Mouse (Mus musculus): ENCODE data around the gene Slc4a2. TPM values are rescaled to one million over a fixed set of nuclear protein-coding genes. Genes with fewer than 3 reads are reported as not detected.
A peak's percentile ranks its signal among the peaks of the same experiment; 100 is the strongest.

Gene Slc4a2
- polyA plus RNA-seq, 1 experiment from 2014 or later = 39.7 TPM

- Histone ChIP-seq H3K27ac (peak overlapping the region; percentile 73), H3K4me3 (peak overlapping the region; percentile 37), H3K36me3 (peaks cover 97% of the 10 kb centered on the region), H3K4me1 (replicated peaks) (peaks cover 75% of the 10 kb centered on the region), H3K9me3 (no peaks in the 10 kb centered on the region), H3K27me3 (ENCODE audit: insufficient read depth, poor library complexity, severe bottlenecking) (peaks cover 34% of the 10 kb centered on the region)
- 16% methylated on average over 22 of the region's 22 CpGs for WGBS
- DNase-seq (ENCODE audit: low spot score) = no peak
These were observed 61.3 kb downstream of the Slc4a2 start for GRCm38 (mm10) chr5:24484963-24485362.

- Histone ChIP-seq H3K27ac (no peak overlapping the region), H3K36me3 (peaks cover 97% of the 10 kb centered on the region), H3K27me3 (ENCODE audit: insufficient read depth, poor library complexity, severe bottlenecking) (peaks cover 34% of the 10 kb centered on the region), H3K4me3 (no peak overlapping the region), H3K4me1 (replicated peaks) (peaks cover 64% of the 10 kb centered on the region), H3K9me3 (no peaks in the 10 kb centered on the region)
- DNase-seq (ENCODE audit: low spot score) = peak; percentile 87
- WGBS = 2% methylated on average over 8 of the region's 8 CpGs
These were observed 62.5 kb downstream of the Slc4a2 start for GRCm38 (mm10) chr5:24486097-24486496.

GRCm38 (mm10) chr5:24486738-24487137 is 63.1 kb downstream of the Slc4a2 start:
- DNase-seq (ENCODE audit: low spot score) = no peak
- Histone ChIP-seq H3K9me3 (no peaks in the 10 kb centered on the region), H3K4me1 (replicated peaks) (peaks cover 57% of the 10 kb centered on the region), H3K4me3 (no peak overlapping the region), H3K36me3 (peaks cover 97% of the 10 kb centered on the region), H3K27me3 (ENCODE audit: insufficient read depth, poor library complexity, severe bottlenecking) (peaks cover 34% of the 10 kb centered on the region), H3K27ac (no peak overlapping the region)
- WGBS = 86% methylated on average over 5 of the region's 5 CpGs

GRCm38 (mm10) chr5:24490413-24490920 is 66.8 kb downstream of the Slc4a2 start:
- Histone ChIP-seq H3K4me1 (replicated peaks) (peaks cover 23% of the 10 kb centered on the region), H3K4me3 (no peak overlapping the region), H3K27ac (no peak overlapping the region), H3K9me3 (no peaks in the 10 kb centered on the region), H3K27me3 (ENCODE audit: insufficient read depth, poor library complexity, severe bottlenecking) (peaks cover 3% of the 10 kb centered on the region), H3K36me3 (peaks cover 97% of the 10 kb centered on the region)
- DNase-seq (ENCODE audit: low spot score) = no peak
- 90% methylated on average over 14 of the region's 14 CpGs for WGBS

Other genes with a start within 250 kb of the Slc4a2 start
- gene Kcnh2, start 72.2 kb upstream of the Slc4a2 start, polyA plus RNA-seq (2016; fragmentation: Nextera tagmentation; extraction: Ambion mirVana) = 32.4 and 33.9 TPM in 2 replicates
- 8.3 and 9.7 TPM in 2 replicates for gene Nos3, start 59.0 kb upstream of the Slc4a2 start, polyA plus RNA-seq (2016; fragmentation: Nextera tagmentation; extraction: Ambion mirVana)
- gene Atg9b, start 31.7 kb upstream of the Slc4a2 start, polyA plus RNA-seq (2016; fragmentation: Nextera tagmentation; extraction: Ambion mirVana) = 0.21 and 0.75 TPM in 2 replicates
- gene Abcb8, start 30.2 kb upstream of the Slc4a2 start, polyA plus RNA-seq (2016; fragmentation: Nextera tagmentation; extraction: Ambion mirVana) = 54.5 and 55.3 TPM in 2 replicates
- 0.20 and 0.54 TPM in 2 replicates for gene Asic3, start 10.4 kb upstream of the Slc4a2 start, polyA plus RNA-seq (2016; fragmentation: Nextera tagmentation; extraction: Ambion mirVana)
- 46.4 and 61.4 TPM in 2 replicates for gene Cdk5, start 307 bp upstream of the Slc4a2 start, polyA plus RNA-seq (2016; fragmentation: Nextera tagmentation; extraction: Ambion mirVana)
- gene Fastk, start 21.4 kb downstream of the Slc4a2 start, polyA plus RNA-seq (2016; fragmentation: Nextera tagmentation; extraction: Ambion mirVana) = 114 and 127 TPM in 2 replicates
- 32.7 and 38.4 TPM in 2 replicates for gene Tmub1, start 24.0 kb downstream of the Slc4a2 start, polyA plus RNA-seq (2016; fragmentation: Nextera tagmentation; extraction: Ambion mirVana)
- gene Agap3, start 28.3 kb downstream of the Slc4a2 start, polyA plus RNA-seq (2016; fragmentation: Nextera tagmentation; extraction: Ambion mirVana) = 31.9 and 36.5 TPM in 2 replicates
- 1.3 and 1.5 TPM in 2 replicates for gene Gbx1, start 103.4 kb downstream of the Slc4a2 start, polyA plus RNA-seq (2016; fragmentation: Nextera tagmentation; extraction: Ambion mirVana)
- 0.17 TPM in 1 of 2 replicates, not detected in the other for gene Asb10, start 117.1 kb downstream of the Slc4a2 start, polyA plus RNA-seq (2016; fragmentation: Nextera tagmentation; extraction: Ambion mirVana)
- 0.07 and 0.10 TPM in 2 replicates for gene 4931409K22Rik, start 133.0 kb downstream of the Slc4a2 start, polyA plus RNA-seq (2016; fragmentation: Nextera tagmentation; extraction: Ambion mirVana)
- gene Abcf2, start 153.6 kb downstream of the Slc4a2 start, polyA plus RNA-seq (2016; fragmentation: Nextera tagmentation; extraction: Ambion mirVana) = 125 and 159 TPM in 2 replicates
- 16.5 and 19.3 TPM in 2 replicates for gene Chpf2, start 162.9 kb downstream of the Slc4a2 start, polyA plus RNA-seq (2016; fragmentation: Nextera tagmentation; extraction: Ambion mirVana)
- 22.8 and 35.7 TPM in 2 replicates for gene Smarcd3, start 200.6 kb downstream of the Slc4a2 start, polyA plus RNA-seq (2016; fragmentation: Nextera tagmentation; extraction: Ambion mirVana)